Mouse (Mus musculus) E14TG2a.4 (cell line): Measurements from ENCODE around the gene Gpr21.

Experiments
- H3K27me3 ChIP-seq: 2 replicates; pipeline ENCODE4 v1.6.1; 2014; ENCODE audit warnings: low read length, control low read depth; ENCODE audit not compliant: insufficient read depth
- H3K36me3 ChIP-seq: 2 replicates; pipeline ENCODE4 v1.6.1; 2014; ENCODE audit warnings: low read length, control low read depth; ENCODE audit not compliant: insufficient read depth
- H3K4me1 ChIP-seq: replicated peaks from 2 replicates; pipeline ENCODE4 v1.6.1; 2014; ENCODE audit warnings: low read depth, low read length, control low read depth
- H3K4me3 ChIP-seq: replicated peaks from 2 replicates; pipeline ENCODE4 v1.5.1; 2014; ENCODE audit warnings: mild to moderate bottlenecking, low read length
- H3K9me3 ChIP-seq: 2 replicates; pipeline ENCODE4 v1.6.1; 2014; ENCODE audit warnings: low read length, control low read depth
- CTCF ChIP-seq: conservative IDR thresholded peaks from 2 replicates; pipeline ENCODE4 v1.5.1; 2014; ENCODE audit warnings: low read length
- NANOG ChIP-seq: IDR thresholded peaks from 2 replicates; pipeline ENCODE4 v1.6.1; 2014; ENCODE audit warnings: borderline replicate concordance, low read length, mixed read lengths
- POU5F1 ChIP-seq: IDR thresholded peaks from 2 replicates; pipeline ENCODE4 v1.6.1; 2014; ENCODE audit warnings: low read length, borderline replicate concordance

Gene Gpr21

GRCm38 (mm10) chr2:37511134-37511901 is 4.8 kb upstream of the Gpr21 start:
- H3K4me3 ChIP-seq, result no peak overlapping the region
- H3K4me1 ChIP-seq, result peaks cover 13% of the 10 kb centered on the region
- H3K36me3 ChIP-seq, result peaks cover 63% of the 10 kb centered on the region
- no peak for TF ChIP-seq CTCF
- TF ChIP-seq POU5F1, result no peak
- no peak for TF ChIP-seq NANOG
- H3K27me3 ChIP-seq, result no peaks in the 10 kb centered on the region
- H3K9me3 ChIP-seq, result no peaks in the 10 kb centered on the region

DNA sequence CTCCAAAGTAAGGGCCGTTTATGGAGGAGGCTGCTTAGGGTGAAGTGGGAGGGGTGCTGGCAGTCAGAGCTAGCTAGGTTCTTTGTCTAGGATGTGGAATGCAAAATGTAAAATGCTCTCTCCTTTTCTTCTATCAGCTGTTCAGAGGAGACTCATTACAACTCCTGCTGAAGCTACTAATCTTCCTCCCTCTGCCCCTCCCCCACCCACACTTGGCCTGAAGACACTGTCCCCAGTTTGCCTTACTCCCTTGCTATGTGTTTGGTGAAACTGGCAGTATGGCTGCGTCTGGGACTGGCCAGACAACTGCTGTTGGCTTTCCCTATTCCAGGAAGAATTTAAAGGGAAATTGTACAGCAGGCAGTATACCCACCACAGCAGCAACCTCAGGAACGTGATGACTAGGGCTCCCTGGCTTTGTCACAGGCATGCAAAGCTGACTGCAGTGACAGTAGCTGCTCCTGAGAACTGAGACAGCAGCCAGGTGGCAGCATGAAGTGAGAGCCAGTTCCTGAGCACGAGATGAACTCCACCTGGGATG is 860 bp downstream of the Gpr21 start:
- H3K36me3 ChIP-seq, result peaks cover 35% of the 10 kb centered on the region
- H3K27me3 ChIP-seq, result no peaks in the 10 kb centered on the region
- no peaks in the 10 kb centered on the region for H3K9me3 ChIP-seq
- TF ChIP-seq NANOG, result no peak
- no peak for TF ChIP-seq POU5F1
- TF ChIP-seq CTCF, result no peak
- H3K4me3 ChIP-seq, result no peak overlapping the region
- H3K4me1 ChIP-seq, result peaks cover 28% of the 10 kb centered on the region

GRCm38 (mm10) chr2:37518561-37519285 is 2.6 kb downstream of the Gpr21 start:
- H3K36me3 ChIP-seq, result peaks cover 25% of the 10 kb centered on the region
- H3K4me1 ChIP-seq, result peaks cover 23% of the 10 kb centered on the region
- H3K9me3 ChIP-seq, result no peaks in the 10 kb centered on the region
- no peaks in the 10 kb centered on the region for H3K27me3 ChIP-seq
- TF ChIP-seq POU5F1, result no peak
- no peak for TF ChIP-seq CTCF
- TF ChIP-seq NANOG, result no peak
- H3K4me3 ChIP-seq, result no peak overlapping the region

DNA sequence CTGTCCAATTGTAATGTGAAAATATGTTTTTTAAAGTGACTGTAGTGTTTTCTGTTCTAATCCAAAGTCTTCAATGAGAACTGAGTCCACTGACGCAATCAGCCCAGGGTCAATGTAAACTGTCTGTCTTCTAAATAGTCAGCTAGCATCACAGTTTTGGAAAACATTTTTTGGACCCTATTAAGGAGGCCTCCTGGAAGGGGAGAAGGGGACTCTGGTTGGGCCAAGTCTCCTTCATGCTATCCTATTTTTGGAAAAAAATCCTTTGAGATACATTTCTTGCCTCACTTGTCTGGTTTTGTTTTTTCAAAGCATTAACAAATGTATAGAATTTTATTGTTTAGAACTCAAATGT is 3.1 kb downstream of the Gpr21 start:
- Histone ChIP-seq H3K4me1 (peaks cover 23% of the 10 kb centered on the region), H3K4me3 (no peak overlapping the region), H3K36me3 (peaks cover 25% of the 10 kb centered on the region), H3K27me3 (no peaks in the 10 kb centered on the region), H3K9me3 (no peaks in the 10 kb centered on the region)
- no peak for TF ChIP-seq CTCF
- no peak for TF ChIP-seq NANOG
- TF ChIP-seq POU5F1, result no peak

DNA sequence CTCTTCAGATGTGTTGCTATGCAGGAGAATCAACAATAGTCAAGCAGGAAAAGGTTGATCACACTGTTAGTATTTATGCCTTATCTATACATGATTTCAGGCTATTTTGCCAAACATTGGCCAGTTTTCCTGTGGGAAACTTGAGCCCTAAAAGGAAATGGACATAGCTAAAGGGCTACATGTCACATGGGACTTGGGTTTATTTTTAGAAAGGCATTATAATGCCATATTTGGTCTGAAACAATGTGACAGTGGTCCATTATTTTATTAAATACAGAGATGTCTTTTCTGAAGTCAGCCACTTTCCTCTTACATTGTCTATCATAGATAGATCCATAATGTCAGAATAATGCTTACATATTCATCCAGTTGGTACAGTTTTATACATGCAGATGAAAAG is 11.5 kb downstream of the Gpr21 start:
- Histone ChIP-seq H3K4me3 (no peak overlapping the region), H3K27me3 (no peaks in the 10 kb centered on the region), H3K9me3 (no peaks in the 10 kb centered on the region), H3K36me3 (0 out of 2 replicates have a peak, but pooled peaks cover 11% of the 10 kb centered on the region), H3K4me1 (no peaks in the 10 kb centered on the region)
- TF ChIP-seq NANOG (no peak), CTCF (no peak), POU5F1 (no peak)

- Histone ChIP-seq H3K36me3 (peaks cover 18% of the 10 kb centered on the region), H3K4me3 (no peak overlapping the region), H3K4me1 (no peaks in the 10 kb centered on the region), H3K9me3 (no peaks in the 10 kb centered on the region), H3K27me3 (no peaks in the 10 kb centered on the region)
- no peak for TF ChIP-seq POU5F1
- no peak for TF ChIP-seq CTCF
- no peak for TF ChIP-seq NANOG
These were observed 13.3 kb downstream of the Gpr21 start for GRCm38 (mm10) chr2:37529397-37529796.

DNA sequence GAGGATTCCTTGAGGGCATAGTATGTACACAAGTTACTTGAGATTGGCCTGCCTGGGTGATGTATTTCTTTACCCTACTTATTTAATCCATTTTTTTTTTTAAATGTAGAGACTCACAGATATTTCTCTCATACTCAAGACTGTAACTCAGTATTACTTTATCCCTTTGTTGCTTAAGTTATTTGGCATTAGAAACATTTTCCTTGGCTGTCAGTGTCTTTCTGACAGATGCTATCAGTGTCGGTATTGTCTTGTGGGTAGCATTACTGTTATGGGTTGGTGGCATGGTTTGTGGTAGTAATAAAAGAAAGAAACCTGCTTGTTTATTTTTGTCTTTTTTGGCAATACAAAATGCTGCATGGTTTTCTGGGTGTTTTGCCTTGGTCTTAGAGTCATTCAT is 14.6 kb downstream of the Gpr21 start:
- Histone ChIP-seq H3K4me1 (no peaks in the 10 kb centered on the region), H3K27me3 (no peaks in the 10 kb centered on the region), H3K36me3 (peaks cover 22% of the 10 kb centered on the region), H3K9me3 (no peaks in the 10 kb centered on the region), H3K4me3 (no peak overlapping the region)
- TF ChIP-seq NANOG (no peak), CTCF (no peak), POU5F1 (no peak)

DNA sequence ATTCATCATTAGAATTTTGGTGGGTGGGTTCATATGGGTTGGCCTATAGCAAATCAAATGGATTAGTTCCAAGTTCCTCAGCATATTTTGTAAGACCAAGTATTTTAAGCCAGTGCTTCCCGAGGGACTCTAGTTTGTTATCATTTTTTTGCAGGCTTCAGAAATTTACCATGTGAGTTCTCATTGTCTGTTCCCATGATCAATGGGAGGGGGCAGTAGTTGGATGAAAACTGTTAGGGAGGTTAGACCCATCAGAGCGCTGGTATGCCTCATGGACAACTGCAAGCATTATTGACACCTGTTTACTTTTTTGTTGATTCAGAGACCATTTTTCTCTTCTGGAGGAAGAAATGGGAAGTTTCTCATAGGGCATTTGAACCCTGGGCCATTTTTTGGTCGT is 15.5 kb downstream of the Gpr21 start:
- TF ChIP-seq NANOG (no peak), POU5F1 (no peak), CTCF (no peak)
- peaks cover 25% of the 10 kb centered on the region for H3K36me3 ChIP-seq
- H3K27me3 ChIP-seq, result no peaks in the 10 kb centered on the region
- H3K9me3 ChIP-seq, result no peaks in the 10 kb centered on the region
- H3K4me3 ChIP-seq, result no peak overlapping the region
- H3K4me1 ChIP-seq, result no peaks in the 10 kb centered on the region
